Mouse (Mus musculus) WW6 (cell line): Measurements from ENCODE around the gene B430306N03Rik.

Source experiments
- DNase-seq: peaks from one replicate; pipeline ENCODE4 v3.0.0-alpha.2; 2013; ENCODE audit warnings: low read depth, low spot score

B430306N03Rik gene

DNA sequence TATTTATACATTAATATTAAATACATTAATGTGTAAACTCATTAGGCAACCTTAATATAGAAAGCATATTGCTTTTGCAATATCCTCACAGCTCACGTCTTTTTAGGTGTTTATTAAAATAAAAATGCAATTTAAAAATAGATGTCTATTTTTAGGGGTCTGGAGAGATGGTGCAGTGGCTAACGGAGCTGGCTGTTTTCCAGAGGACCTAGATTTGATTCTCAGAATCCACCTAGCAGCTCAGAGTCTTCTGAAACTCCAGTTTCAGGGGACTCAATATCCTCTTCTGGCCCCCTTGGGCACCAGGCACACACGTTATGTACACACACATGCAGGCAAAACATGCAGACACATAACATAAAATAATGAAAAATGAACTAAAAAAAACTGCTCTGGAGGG lies 46.4 kb downstream of the B430306N03Rik start:
- DNase-seq, result no peak

DNA sequence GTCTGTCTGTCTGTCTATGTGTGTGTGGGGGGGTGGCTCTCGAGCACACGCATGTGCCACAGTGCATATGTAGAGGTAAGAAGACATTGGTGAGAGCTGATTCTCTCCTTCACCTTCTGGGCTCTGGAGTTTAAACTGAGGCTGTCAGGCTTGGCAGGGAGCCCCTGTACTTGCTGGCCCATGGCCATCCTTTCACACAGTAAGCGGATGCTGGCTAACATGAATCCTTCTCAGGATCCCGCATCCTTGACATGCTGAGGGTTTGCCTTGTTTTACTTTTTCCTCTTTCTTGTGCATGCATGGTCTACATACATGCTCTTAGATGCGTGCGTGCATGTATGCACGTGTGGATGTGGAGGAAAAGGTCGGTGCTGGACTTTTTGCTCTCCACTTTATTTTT lies 47.0 kb downstream of the B430306N03Rik start:
- DNase-seq, result no peak

DNA sequence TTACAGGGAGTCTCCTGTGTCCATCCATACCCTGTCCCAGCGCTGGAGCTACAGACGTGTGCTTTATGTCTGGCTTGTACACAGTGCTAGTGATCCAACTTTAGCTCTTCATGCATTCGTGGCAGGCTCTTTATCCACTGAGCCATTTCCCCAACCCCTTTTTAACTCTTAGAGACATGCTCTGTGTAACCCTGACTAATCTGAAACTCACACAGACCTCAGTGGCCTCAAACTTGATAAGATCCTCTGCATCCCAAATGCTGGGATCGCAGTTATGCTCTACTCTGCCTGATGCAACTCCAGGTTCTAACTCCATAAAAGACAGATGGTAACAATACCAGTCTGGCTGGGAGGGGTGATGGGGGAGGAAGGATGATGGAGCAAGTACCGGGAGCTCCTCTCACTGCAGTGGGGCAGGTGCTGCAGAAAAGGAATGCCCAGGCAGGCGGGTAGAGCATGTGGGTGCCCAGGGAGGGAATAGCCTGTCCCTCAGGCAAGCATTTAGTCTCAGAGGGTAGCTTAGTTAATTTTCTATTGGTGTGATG lies 47.6 kb downstream of the B430306N03Rik start:
- DNase-seq, result no peak

DNA sequence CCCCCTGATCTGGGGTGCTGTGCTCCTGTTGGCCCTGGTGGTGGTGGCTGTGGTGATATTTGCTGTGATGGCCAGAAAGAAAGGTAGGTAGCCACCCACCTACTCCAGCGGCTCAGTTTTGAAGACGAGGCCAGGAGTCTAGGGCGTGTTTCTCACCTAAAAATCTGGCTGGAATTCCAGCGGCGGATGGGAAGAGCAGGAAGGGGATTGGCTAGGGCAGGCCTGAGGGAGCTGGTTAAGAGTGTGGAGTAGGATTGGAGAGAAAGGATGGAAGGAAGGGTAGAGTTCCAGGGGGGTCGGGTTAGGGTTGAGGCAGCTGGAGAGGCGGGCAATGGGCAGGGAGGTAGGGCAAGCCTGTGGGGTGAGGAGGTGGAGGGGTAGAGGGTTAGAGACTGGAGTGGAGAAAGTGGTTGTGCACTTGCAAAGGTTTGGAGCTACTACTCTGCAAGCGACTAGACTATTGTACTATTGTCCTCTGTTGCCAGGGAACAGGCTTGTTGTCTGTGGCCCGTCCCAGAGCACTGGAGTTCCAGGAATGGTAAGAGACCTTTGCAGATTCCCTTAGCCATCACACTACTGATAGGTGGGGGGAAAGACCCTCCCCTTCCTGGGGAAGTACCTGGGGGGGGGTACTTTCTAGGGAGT lies 49.7 kb downstream of the B430306N03Rik start:
- no peak for DNase-seq

GRCm38 (mm10) chr17:48366806-48367205 lies 50.9 kb downstream of the B430306N03Rik start:
- DNase-seq, result no peak

DNA sequence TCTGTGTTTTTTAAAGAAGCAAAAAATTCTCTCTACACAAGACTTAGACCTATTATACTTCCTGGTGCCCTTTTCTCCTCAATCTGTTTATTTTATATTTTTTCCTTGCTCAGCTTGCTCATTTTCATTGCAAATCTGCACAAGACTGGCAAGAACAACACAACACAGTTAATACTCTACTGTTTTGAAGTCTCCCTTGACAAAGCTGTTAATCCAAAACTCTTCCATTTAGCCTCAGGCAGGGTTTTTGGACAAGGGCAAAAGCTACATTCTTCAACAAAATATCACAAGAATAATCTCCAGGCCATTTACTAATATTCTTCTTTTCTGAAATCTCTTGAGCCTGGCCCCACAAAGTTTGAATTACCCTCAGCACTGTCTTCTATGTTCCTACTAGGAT lies 55.7 kb downstream of the B430306N03Rik start:
- no peak for DNase-seq

- no peak for DNase-seq
These were observed 57.0 kb downstream of the B430306N03Rik start for GRCm38 (mm10) chr17:48372987-48373386.

DNA sequence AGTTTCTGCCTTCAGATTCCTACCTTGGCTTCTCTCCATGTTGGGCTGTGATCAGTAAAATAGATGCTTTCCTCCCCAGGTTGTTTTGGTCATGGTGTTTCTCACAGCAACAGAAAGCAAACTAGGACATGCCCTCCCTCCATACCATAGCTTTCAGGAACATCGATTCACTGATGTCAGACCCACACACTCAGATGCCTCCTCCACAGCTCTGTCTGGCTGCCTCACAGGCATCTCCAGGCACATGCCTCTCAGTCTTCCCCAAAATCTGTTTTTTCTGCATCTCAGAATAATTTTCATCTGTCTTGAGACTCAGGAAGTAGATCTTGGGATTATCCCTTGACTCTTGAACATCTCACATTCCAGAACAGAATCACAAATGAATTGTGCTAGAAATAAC lies 60.2 kb downstream of the B430306N03Rik start:
- no peak for DNase-seq
